Mouse (Mus musculus): ENCODE data around the gene Olfr418.
"Not testable (repeated sequence)": the region's sequence is repeated elsewhere in the genome, so short reads cannot be mapped to it uniquely, and the experiment has no call there.

GRCm38 (mm10) chr1:173313535-173314050 is 47.8 kb downstream of the Olfr418 start:
- not testable (repeated sequence) for TF ChIP-seq GATA1 (IDR thresholded peaks at IDR 0.05; ENCODE audit: borderline replicate concordance, low read length); FLI1 (IDR thresholded peaks at IDR 0.05; ENCODE audit: low read length)

All from megakaryocyte, embryonic 14.5 days (primary cell).